Mouse (Mus musculus) urinary bladder, postnatal 14 days (tissue): Measurements from ENCODE around the gene Reep6.
"Not testable (repeated sequence)": the region's sequence is repeated elsewhere in the genome, so short reads cannot be mapped to it uniquely, and the experiment has no call there.

Source experiments
- DNase-seq: peaks from one replicate; pipeline ENCODE4 v3.0.0; 2021; ENCODE audit warnings: low spot score

Gene Reep6

DNA sequence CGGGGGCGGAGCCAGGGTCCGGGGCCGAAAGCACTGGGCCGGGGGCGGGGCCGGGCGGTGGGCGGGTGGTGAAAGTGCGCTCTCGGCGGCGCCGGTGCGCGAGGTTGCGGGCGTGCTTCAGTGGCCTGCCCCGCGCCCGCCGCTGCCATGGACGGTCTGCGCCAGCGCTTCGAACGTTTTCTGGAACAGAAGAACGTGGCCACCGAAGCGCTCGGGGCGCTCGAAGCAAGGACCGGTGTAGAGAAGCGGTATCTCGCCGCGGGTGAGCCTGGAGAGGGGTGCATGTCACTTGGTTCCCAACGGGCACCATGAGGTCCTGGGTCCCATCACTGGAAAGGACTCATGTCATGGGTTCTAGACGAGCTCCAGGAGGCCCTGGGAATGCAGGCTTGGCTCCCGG, 331 bp downstream of the Reep6 start:
- DNase-seq: no peak

DNA sequence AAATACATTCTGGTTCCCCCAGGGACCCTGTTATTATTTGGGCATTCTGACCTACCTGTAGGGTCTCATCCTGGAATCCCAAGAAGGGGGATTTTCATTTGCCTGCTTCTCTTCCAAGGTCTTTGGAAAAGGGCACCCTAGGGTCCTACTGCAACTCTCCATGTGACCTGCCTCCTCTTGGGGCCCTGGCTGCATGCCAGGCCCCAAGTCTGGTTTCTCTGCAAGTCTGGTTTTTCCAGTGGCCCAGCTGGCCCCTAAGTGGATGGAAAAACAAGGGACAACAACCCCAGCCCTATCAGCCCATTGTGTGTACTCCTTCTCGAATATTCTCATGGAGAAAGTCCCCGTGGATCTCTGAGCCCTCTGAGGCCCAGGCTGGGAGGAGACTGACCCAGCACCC, 1.1 kb downstream of the Reep6 start:
- DNase-seq: no peak

DNA sequence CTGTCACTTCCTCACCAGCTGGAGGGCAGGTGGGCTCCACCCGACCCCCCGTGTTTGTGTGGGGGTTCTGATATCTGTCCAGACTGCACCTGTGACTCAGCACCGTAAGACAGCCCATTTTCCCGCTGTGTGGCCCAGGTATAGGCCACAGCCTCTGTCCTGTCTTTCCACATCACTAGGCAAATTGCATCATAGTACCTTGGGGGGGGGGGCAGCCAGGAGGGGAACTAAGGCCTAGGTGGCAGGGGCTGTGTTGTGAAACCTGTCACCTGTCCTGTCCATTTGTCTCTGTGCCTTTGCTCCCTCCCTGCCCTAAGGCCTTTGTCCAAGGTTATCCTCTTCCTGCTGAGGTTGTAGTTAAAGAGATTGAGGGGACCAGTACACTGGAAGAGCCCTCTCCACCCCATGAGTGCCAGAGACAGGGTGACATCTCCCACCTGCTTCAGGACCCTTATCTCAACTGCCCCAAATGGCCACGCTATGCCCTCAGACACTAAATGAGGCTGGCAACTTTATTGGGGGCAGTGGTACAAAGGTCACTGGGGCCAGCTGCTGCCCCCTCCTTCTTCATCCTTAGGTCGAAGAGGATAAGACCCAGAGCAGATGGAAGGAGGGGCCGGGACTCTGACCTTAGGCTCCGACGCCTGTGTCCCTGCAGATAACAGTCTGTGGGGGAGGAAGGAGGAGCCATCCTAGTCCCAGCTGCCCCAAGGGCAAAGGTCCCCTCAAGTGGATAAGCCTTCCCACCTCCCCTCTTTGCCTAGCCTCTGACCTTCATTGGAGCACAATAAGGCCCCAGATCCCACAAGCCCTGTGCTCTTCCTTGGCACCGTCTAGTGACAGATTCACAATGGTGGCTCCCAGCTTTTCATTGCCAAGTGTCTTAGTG, 2.1 kb downstream of the Reep6 start:
- no peak for DNase-seq

DNA sequence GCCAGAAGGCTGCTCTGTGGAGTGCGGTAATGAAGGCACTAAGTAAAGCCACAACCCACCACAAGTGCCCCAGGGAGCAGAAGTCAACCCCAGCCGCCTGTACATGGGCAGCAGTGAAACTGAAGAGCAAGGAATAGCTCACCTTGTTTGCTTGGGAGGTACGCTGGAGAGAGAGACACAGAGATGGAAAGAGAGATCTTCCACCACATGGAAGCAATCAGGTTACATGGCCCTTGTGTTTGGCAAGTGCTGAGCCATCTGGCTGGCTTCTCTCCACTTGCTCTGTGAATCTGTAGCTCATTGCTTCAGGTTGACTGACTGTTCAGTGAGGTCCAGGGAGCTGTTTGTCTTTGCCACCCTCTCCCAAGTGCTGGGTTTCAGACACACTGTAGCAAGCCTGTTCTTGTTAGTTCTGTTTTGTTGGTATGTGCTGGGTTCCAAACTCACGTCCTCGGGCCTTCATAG, 2.8 kb downstream of the Reep6 start:
- DNase-seq: no peak

DNA sequence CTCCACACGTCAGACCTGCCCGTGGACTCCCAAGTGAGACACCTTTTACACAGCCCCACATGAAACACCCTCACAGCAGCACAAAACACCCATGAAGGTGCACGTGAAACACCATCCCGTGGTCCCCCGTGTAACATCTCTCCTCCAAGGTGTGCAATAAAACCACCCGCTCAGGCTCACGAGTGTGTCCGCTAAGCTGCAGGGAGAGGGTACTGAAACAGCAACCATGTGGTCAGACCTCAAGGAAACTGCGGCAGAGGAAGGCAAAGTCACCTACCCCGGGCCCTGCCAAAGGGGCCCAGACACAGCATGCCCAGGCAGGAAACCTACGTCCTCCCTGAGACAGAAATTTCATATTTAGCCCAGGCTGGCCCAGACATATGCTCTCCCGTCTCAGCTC, 6.5 kb downstream of the Reep6 start:
- DNase-seq: no peak

DNA sequence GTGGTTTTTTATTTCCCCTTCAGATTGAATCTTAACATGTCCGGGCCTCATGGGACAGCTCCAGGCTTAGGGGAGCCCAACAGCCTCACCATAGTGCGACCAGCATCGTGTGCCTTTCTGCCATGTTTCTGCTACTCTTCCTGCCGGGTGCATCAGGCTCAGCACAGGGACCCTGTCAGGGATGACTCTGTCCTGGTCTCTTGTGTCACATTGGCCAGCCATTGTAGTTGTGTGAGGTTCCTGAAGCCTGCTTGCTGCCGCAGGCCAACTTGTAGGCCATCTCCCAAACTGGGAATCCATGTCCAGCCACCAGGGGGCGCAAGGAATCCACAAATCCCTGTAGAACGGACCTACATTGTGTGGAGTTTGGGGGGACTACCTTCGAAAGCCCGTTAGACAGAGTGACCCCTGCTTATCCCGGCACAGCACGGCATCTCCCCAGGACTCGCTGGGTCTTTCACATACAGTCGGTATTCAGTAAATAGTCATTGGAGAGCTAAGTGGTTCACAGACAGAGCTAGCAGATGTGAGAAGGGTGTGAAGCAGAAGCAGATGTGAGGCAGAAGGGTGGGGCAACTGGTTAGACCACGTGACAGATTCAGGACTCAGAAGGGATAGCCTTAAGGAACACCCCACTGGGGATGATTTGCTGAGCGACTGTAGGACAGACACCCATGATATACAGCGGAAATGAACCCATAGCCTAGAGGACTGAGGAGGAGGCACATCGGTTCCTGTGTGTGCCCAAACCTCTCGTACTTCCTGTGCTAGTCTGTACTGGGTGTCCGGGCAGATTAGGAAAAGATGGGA, 10.4 kb downstream of the Reep6 start:
- DNase-seq: peak; percentile 87

DNA sequence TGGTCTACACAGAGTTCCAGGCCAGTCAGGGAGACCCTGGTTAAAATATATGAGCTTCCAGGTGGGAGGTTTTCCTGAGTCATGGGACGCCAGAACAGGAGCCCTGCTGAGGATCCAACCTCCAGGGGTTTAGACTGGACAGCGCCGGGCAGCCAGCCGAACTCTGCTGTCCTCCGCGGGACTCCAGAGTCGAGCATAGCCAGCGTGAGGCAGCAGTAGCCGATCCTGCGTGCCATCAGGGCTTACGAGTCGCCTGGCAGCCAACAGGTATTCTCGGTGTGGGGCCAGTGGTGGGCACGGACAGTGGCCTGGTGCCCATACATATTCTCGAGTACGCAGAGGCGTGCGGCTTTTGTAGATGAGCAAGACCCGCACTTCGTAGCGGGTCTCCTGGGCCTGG, 11.3 kb downstream of the Reep6 start:
- DNase-seq: no peak

DNA sequence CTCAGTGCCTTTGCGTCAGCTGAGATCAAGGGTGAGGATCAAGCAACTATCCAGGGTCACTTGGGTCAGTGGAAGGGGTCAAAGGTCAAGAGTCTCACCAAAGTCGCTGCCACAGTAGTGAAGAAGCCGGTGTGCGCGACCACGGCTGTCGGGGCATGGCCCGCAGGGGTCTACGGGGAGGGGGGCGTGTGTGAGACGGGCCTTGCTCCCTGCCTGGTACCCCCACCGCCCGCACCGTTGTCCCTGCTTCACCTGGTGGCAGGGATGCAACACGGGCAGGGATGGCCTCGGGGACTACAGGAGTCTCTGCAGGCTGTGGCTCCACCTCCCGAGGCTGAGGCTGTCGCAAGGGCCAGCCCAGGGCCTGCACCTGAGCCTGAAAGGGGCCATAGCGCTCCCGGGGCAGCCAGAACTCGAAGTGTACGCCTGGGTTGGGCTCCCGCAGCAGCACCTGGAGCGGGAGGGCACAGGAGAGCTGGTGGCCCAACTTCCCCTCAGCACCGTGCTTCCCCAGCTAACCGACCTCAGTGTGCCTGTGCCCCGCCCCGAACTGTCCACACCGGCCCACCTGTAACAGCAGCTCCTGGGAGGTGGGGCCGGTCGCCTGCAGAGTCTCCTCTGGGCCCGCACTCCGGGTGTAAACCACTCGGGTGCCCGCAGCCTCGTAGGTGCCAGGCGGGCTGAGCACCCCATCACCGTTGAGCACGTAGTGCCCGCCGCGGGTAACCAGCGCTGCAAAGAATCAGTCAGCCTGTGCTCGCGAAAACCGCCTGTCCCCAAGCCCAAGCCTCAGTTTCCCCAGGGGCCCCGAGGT, 11.9 kb downstream of the Reep6 start:
- no peak for DNase-seq

DNA sequence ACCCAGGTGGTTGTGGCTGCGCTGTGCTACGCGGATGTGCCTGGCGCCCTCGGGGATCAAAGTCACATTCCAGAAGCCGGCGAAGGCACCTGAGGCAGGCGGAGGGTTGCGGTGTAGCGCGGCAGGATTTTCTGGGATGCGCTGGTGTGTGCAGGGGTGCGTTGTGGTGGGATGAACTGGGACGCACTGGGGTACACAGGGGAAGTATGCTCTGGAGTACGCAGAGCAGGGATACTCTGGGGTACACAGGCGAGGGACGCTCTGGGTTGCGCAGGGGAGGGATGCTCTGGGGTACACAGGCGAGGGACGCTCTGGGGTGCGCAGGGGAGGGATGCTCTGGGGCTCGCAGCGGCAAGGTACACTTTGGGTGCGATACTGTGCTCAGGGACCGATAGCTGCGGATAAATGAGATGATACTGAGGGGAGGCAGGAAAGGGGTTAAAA, 12.6 kb downstream of the Reep6 start:
- no peak for DNase-seq

DNA sequence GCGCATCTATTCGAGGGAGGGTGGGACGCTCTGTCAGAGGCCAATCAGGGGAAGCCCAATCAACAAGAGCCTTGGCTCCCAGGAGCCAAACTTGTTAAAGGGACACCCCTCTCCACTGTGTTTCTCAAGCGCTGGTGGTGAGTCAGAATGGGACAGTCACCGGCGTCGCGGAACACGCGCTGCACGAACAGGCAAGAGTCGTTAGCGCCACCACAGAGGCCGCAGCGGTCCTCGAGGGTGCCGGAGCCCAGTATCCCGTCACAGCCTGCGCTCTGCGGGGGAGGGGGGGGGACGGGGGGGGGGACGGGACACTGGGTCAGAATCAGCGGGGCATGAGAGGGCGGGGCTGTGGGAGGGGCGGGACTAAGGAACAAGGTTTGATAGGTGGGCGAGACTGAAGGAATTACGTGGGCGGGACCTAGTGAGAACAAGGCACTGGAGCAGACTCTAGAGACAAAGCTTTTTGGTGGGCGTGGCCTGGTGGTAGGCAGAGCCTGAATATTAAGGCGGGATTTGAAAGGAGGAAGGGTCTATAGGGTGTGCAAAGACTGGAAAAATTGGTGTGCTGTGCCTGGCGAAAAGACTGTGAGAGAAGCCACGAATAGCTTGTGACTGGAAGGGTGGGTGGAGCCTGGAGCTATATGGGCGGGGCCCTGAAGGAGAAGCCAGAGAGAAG, 13.1 kb downstream of the Reep6 start:
- peak; percentile 71 for DNase-seq

DNA sequence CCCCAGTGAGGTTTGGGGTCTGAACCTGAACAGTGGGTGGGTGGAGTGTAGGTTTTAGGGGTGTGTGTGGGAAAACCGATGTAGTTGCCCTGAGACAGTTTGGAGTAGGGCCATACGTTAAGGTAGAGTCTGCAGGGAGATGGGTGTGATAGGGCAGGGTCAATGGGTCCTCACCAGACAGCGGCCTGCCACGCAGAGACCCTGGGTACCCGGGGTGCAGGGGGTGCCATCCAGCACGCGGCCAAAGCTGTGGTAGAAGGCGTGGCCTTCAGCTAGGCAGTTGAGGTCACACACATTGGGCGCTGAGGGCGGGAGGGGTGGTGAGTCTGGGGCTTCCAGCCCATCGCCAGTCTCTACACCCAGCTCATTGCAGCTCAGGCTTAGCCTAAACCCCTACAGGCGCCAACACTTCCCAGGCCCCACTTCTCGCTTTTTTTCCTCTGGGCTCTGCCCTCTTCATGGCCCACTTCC, 13.7 kb downstream of the Reep6 start:
- no peak for DNase-seq

DNA sequence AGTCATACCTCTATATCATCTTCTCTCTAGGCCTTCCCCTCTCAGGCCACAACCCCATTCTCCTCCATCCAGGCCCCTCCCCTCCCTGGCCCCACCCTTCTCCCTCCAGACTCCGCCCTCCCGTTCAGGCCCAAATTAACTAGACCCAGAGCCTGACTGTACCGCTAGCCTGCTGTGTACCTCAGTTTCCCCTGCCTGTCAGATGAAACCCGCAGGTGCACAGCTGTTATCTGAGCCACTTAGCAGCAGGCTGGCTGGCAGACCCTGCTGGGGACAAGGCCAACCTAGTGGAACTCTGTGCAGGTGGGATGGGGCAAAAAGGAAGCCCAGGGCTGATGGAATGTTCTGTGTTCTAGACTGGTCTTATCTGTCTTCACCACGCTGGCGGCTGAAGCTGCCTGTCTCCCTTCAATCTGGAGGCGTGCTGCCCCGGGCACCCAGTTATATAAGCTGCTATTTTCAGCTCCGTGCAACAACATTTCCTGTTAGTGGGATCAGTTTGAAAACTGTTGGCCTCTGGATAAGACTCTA, 14.4 kb downstream of the Reep6 start:
- DNase-seq: no peak

DNA sequence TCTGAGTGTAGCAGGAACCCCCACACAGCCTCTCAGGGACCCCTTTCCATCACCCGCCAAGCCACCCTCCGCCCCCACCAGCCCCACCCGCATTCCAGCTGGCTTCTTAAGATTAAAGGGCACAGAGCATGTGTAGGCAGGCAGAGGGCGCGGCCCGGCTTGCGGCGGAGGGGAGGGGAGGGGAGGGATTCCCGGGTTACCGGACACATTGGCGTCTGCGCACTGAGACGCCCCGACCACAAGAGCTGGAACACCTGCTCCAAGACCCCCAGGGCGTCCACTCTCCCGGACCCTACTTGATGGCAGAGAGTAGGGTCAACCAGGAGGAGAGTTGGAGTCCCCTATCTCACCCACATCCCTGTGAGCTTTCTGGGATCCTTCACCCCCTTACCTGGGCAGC, 15.4 kb downstream of the Reep6 start:
- DNase-seq: peak; percentile 77

DNA sequence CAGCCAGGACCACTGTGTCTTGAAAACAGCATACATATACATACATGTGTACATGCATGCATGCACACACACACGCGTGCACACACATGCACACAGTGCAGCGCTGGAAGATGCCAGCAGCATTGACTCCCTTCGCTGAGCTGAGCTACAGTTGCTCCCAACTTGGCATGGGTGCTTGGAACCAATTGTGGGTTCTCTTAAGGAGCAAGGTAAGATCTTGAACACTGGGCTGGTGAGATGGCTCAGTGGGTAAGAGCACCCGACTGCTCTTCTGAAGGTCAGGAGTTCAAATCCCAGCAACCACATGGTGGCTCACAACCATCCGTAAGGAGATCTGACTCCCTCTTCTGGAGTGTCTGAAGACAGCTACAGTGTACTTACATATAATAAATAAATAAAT, 16.2 kb downstream of the Reep6 start:
- DNase-seq: not testable (repeated sequence)

DNA sequence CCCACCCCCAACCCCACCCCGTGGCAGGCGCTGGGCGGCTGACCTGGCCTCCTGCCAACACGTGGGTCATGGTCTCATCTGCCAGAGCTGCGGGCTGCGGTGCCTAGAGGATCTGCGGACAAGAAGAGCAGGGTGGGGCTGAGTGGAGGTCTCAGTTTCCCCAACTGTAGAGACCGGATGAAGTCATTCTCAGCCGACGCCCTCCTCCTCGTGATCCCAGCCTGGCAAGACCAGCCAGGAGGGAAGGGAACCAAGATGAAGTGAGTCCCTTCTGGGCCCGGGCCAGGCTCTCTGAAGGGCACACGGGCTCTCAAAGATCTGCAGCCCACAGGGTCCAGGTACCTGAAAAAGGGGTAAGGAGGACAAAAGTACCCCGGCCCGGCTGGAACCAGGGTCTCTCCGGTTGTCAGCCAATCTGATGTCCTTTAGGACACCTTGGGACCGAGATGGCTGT, 17.8 kb downstream of the Reep6 start:
- DNase-seq: peak; percentile 46

DNA sequence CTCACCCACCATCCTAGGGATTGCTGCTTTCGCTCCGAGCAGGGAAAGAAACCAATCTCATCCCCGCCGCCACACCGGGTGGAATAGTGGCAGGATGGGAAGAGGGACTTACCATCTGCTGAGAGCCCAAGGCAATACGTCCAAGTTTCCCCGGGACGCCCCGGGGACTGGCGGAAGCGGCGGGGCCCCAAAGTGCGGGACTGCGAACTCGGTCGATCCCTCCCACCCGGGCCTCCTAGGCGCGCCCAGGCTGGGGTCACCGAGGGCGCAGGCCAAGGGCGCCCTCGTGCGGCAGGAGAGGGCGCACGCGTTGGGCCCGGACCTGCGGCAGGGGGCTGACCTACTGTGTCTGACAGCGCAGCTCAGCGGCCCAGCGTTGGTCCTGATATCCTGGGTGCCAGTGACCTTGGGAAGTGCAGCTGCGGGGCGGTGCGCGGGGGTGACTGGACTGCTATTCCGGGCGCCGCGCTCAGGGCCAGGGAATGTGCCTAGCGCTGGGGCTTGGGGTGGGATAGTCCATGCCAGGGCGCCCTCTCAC, 18.6 kb downstream of the Reep6 start, which contains the start of gene Adamtsl5:
TSS of gene Adamtsl5 (minus strand) at position 169 of the 538 bp plus-strand sequence.
- peak; percentile 63 for DNase-seq

DNA sequence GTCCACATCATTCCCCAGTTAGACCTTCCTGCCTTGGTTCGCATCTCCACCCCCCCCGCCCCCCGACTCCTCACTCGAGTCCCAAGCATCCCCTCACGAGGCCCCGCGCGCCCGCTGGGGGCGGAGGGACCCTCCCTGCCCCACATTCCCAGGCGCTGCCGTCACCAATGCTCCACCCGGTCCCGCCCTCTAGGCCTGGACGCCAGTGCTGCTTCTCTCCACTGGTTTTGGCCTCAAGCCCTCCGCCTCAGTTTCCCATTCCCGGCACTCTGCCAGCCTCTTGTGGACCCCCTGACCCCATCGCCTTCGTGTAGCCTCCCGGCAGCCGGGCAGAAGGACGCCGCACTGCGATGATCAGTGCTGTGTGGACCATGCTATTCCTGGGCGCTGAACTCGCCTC, 19.2 kb downstream of the Reep6 start:
- DNase-seq: peak; percentile 61

DNA sequence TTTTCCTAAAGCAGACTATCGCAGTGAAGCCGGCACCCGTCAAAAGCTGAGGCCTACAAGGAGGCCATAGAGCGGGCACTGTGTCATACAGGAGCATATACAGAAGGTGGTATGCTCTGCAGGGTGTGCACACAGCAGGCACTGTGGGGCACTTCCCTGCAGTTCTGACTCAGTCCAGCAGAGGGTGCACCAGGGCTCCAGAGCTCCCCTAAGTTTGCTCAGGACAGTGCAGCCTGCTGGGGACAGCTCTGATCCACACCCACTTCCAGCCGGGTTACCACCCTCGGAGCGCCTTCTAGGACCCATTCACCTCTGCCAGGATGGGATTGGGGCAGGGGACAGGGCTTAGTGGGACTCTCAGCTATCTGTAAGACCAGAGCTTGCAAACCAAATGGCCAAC, 20.5 kb downstream of the Reep6 start:
- peak; percentile 90 for DNase-seq

DNA sequence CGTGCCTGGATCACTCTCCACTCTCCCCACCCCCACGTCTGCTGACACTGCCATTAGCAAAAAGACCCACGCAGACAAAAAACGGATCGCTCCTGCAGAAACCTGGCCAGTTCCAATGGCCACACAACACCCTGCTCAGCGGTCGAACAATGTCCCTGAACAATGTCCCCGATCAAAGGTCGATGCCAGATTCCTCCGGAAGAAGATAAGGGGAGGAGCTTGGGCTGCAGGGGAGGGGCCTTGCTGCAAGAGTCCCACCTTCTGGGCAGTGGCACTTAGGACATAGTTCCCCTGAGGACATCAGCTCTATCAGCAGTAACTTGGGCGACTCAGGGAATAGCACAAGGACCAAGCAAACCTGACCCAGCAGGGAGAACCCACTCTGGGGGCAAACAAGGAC, 22.1 kb downstream of the Reep6 start:
- DNase-seq: no peak

DNA sequence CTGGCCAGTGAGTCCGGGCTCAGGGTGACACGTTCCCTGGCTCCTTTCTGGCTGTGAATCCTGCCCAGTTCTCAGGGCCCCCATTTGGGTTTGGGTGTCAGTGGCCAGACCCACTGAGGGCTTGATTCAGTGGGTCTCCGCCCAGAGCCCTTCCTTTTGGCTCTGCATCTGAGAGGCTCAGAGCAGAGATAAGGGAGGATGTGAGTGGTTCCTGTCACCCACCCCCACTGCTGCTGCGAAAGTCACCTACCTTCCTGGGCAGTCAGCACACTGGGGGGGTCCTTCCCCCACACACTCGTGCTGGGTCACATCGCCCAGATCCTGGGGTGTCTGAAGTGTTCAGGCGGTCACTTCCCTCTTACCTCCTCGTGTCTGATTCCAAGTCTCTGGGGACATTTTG, 23.0 kb downstream of the Reep6 start:
- no peak for DNase-seq

DNA sequence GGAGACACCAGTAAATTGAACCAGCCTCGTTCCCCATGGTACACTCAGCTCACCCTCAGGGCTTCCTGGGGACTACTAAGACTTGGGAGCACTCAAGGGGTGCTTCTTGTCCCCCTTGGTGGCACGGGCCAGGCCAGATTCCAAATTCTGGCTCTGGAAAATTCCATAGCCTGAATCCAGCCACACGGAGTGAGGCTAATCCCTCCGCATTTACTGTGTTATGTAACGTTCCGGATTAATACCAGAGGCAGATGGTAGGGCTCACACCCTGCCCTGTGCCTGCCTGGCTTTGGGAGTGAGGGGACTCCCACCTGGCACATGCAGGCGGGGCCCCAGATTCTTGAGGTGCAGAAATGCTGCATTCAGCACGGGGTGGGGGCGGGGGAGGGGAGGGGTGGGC, 25.7 kb downstream of the Reep6 start:
- no peak for DNase-seq
